Mouse (Mus musculus): ENCODE measurements at regions not wholly inside any gene's neighbourhood (a gene's known extent, or its start where the extent isn't known, plus 50 kb on each side); places are given as distances from the start of the nearest gene placed in this dataset. TPM values are rescaled to one million over a fixed set of nuclear protein-coding genes. Genes with fewer than 3 reads are reported as not detected.
A peak's percentile ranks its signal among the peaks of the same experiment; 100 is the strongest.

GRCm38 (mm10) chr10:104255250-104255649 is 61.4 kb downstream of the Gm4340 start:
- H3K36me3 ChIP-seq (ENCODE audit: control insufficient read depth, insufficient read depth, low read length), result no peaks in the 10 kb centered on the region
- no peaks in the 10 kb centered on the region for H3K27me3 ChIP-seq (replicated peaks; ENCODE audit: control insufficient read depth, insufficient read depth, low read length)
- H3K4me2 ChIP-seq (ENCODE audit: low read depth, low read length), result no peak overlapping the region
- ATAC-seq (ENCODE audit: low read depth) (no peak), DNase-seq (ENCODE audit: low spot score) (no peak)
- no peak overlapping the region for H3K4me3 ChIP-seq (ENCODE audit: low read depth, low read length)
- H3K4me1 ChIP-seq (ENCODE audit: control insufficient read depth, insufficient read depth, low read length), result no peaks in the 10 kb centered on the region
- H3K27ac ChIP-seq (replicated peaks; ENCODE audit: low read depth, low read length), result no peak overlapping the region
- no peaks in the 10 kb centered on the region for H3K9me3 ChIP-seq (ENCODE audit: control insufficient read depth, low read length)
- H3K9ac ChIP-seq (ENCODE audit: low read depth, low read length), result no peak overlapping the region
- 58% methylated on average over 2 of the region's 2 CpGs for WGBS

DNA sequence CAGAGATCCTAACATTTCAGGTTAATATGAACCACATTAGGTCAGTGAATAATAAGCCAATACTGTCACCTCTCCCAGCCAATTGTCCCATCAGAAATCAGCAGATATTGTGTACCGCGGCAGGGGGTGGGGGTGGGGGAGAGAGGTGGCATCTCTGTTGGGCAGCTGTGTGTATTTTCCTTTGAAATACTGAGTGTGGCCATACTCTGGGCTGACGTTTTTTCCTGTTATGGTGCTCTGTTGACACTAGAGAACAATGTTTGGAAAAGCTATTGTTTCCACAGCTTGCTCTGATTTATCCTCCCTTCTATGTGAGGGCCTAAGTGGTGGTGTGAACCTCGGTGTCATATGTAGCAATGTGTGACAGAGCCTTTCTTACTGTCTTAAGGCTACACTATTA is 81.0 kb downstream of the Gm4340 start:
- Histone ChIP-seq H3K9ac (ENCODE audit: low read depth, low read length) (no peak overlapping the region), H3K4me3 (ENCODE audit: low read depth, low read length) (no peak overlapping the region), H3K4me1 (ENCODE audit: control insufficient read depth, insufficient read depth, low read length) (no peaks in the 10 kb centered on the region), H3K27me3 (replicated peaks; ENCODE audit: control insufficient read depth, insufficient read depth, low read length) (no peaks in the 10 kb centered on the region), H3K4me2 (ENCODE audit: low read depth, low read length) (no peak overlapping the region), H3K27ac (replicated peaks; ENCODE audit: low read depth, low read length) (no peak overlapping the region), H3K9me3 (ENCODE audit: control insufficient read depth, low read length) (no peaks in the 10 kb centered on the region), H3K36me3 (ENCODE audit: control insufficient read depth, insufficient read depth, low read length) (no peaks in the 10 kb centered on the region)
- 57% methylated on average over 4 of the region's 4 CpGs for WGBS
- no peak for ATAC-seq (ENCODE audit: low read depth)
- DNase-seq (ENCODE audit: low spot score), result peak; percentile 4

- WGBS, result 69% methylated on average over 4 of the region's 4 CpGs
- H3K9ac ChIP-seq (ENCODE audit: low read depth, low read length), result no peak overlapping the region
- no peak for DNase-seq (ENCODE audit: low spot score)
- H3K27ac ChIP-seq (replicated peaks; ENCODE audit: low read depth, low read length), result no peak overlapping the region
- no peaks in the 10 kb centered on the region for H3K27me3 ChIP-seq (replicated peaks; ENCODE audit: control insufficient read depth, insufficient read depth, low read length)
- H3K9me3 ChIP-seq (ENCODE audit: control insufficient read depth, low read length), result no peaks in the 10 kb centered on the region
- H3K36me3 ChIP-seq (ENCODE audit: control insufficient read depth, insufficient read depth, low read length), result no peaks in the 10 kb centered on the region
- no peak for ATAC-seq (ENCODE audit: low read depth)
- no peak overlapping the region for H3K4me2 ChIP-seq (ENCODE audit: low read depth, low read length)
- H3K4me1 ChIP-seq (ENCODE audit: control insufficient read depth, insufficient read depth, low read length), result no peaks in the 10 kb centered on the region
- no peak overlapping the region for H3K4me3 ChIP-seq (ENCODE audit: low read depth, low read length)
Measured at GRCm38 (mm10) chr10:104299146-104299545, 105.3 kb downstream of the Gm4340 start.

Small RNA genes in the stretch of these regions (microRNA-seq; reads per million reads assigned to microRNA genes)
- gene Mir6411 (ENCODE audit: borderline number of aligned reads), result not detected
